Mouse (Mus musculus): ENCODE measurements around the gene Smg1.
A peak's percentile ranks its signal among the peaks of the same experiment; 100 is the strongest.

Gene Smg1

GRCm38 (mm10) chr7:118243453-118244385 is at the start of gene Smg1:
TSS of gene Smg1 (minus strand) at chr7:118243670.
- DNase-seq (ENCODE audit: low read depth, low spot score): peak; percentile 100

- no peak for DNase-seq (ENCODE audit: low read depth, low spot score)
Observed at GRCm38 (mm10) chr7:118283186-118283585, 39.7 kb upstream of the Smg1 start.

DNA sequence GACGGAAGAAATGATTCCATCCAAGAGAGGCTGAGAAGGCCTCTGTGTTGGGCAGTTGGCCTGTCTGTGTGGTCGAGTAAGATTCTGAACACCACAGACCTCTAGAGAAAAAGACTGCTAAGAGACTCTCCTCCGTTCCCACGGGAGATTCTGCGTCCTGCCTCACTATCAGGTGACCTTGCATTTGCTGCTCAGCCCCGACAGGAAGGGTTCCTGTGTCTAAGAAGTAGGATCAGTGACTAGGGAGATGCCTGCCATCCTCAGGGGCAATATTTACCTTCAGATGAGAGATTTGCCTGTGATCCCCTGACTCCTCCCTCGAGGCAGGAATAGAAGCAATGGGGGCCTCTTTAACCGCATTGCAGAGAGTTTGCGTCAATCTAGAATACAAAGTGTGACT is 39.1 kb upstream of the Smg1 start:
- no peak for DNase-seq (ENCODE audit: low read depth, low spot score)

GRCm38 (mm10) chr7:118279521-118279920 is 36.1 kb upstream of the Smg1 start:
- peak; percentile 24 for DNase-seq (ENCODE audit: low read depth, low spot score)

DNA sequence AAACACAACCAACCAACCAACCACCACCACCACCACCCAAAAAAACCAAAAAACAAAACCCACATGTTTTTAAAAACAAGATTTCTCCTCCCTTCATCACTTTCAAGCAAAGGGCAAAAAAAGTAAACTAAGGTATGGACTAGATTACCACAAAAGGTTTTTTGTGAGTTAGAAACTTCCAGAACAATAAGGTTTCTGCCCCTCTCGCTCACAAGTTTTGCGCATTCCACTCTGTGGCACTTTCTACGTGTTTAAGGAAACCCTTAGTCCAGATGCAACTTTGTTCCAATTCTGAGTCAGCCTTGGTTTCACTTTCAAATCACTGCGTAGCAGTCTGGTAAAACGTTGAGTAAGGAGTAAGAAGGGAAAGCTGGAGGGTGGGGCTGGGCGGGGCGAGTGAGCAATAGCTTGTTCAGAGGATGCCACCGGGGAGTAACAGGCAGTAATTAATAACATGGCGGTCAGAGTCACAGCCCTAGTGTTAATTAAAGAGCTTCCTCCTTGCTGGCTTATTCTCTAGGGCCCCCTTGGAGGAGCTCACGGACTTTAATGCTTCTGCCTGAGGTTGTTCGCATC is 34.0 kb upstream of the Smg1 start:
- DNase-seq (ENCODE audit: low read depth, low spot score): peak; percentile 65

- DNase-seq (ENCODE audit: low read depth, low spot score): peak; percentile 67
Observed at GRCm38 (mm10) chr7:118276684-118277334, 33.3 kb upstream of the Smg1 start.

- no peak for DNase-seq (ENCODE audit: low read depth, low spot score)
Observed at GRCm38 (mm10) chr7:118275265-118275664, 31.8 kb upstream of the Smg1 start.

DNA sequence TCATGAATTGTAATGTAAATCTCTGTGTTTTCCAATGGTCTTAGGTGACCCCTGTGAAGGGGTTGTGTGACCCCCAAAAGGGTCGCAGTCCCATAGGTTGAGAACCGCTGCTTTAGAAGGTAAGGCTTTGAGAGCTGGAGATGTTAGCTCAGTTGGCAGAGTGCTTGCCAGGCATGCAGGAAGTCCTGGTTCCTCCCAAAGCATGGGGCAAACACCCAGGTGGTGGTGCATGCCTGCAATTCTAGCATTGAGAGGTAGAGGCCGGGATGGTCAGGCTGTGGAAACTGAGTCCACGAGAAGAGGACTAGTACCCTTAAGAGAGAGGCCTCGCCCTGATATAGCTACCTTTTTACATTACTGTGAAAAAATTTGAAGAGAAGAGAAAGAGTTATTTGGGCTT is 31.4 kb upstream of the Smg1 start:
- DNase-seq (ENCODE audit: low read depth, low spot score): no peak

- DNase-seq (ENCODE audit: low read depth, low spot score): no peak
Observed at GRCm38 (mm10) chr7:118274169-118274568, 30.7 kb upstream of the Smg1 start.

DNA sequence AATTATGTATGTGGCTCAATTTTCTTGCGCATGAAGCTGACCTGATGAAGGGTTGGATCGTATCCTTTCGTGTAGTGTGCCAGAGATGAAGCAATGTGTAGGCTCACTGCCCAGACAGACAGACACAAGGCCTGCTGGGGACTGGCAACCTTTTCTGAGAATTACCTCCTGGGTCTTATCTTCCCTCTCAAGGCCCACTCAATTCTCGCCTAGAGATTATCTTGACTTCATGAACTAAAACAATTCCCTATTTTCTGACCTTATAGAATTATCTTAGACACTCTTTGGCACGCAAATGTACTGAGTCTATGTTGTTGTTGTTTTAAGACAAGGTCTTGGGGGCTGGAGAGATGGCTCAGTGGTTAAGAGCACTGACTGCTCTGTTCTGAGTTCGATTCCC is 22.6 kb upstream of the Smg1 start:
- DNase-seq (ENCODE audit: low read depth, low spot score): no peak

DNA sequence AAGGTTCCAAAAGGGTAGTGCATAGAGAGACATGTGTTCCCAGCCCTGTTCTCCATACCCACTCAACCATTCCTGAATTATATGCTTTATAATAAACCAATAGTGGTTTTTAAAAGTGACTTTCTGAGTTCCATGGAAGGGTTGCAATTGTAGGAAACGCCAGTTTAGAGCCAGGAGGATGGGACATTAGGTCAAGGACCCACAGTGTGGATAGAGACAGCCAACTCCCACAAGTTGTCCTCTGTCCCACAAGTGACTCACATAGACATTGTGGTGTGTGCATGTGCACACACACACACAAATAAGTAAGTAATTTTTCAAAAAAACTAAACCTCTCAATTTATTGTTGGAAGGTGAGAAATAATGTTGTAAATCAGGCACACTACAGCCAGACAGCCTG is 20.1 kb upstream of the Smg1 start:
- DNase-seq (ENCODE audit: low read depth, low spot score): no peak

DNA sequence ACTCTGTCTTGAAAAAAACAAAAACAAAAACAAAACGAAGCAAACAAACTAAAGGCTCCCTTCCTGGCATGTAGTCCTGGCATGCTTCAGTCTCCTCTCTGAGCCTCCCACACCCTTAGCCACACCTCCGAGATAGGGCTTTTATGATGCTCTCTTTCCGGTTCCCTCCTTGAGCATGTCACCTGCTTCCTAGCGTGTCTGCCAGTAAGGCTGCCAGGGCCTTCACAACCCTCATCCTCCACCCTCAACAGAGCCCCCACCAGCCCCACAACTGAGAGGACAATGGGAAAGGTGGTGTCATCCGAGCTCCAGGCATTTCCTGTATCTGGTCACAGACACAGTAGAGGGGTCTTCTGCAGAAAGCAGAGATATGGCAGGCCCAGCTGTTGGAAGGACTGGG is 18.9 kb upstream of the Smg1 start:
- no peak for DNase-seq (ENCODE audit: low read depth, low spot score)

DNA sequence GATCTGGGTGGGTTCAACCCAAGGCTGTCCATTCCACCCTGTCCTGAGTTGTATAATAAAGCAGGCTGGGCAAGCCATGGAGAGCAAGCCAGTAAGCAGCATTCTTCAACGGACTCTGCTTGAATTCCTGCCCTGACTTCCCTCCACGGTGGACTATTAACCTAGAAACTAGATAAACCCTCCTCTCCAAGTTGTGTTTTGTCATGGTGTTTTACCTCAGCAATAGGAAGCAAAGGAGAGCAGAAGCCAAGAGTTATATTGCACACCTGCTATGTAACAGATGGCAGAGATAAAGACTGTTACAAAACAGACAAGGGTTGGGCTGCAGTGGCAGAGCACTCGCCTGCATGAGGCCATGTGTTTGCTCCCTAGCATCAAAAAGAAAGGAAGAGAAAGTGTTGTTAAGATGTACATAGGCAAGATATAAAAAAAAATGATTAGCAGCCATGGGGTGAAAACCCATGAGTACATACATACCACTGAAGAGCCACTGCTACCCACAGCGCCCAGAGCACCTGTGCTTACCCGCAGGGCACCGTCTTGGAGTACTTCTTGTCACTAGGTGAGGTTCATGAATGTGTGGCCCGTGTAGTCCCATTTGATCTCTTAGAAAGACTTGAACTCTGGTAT is 16.3 kb upstream of the Smg1 start:
- DNase-seq (ENCODE audit: low read depth, low spot score): no peak

DNA sequence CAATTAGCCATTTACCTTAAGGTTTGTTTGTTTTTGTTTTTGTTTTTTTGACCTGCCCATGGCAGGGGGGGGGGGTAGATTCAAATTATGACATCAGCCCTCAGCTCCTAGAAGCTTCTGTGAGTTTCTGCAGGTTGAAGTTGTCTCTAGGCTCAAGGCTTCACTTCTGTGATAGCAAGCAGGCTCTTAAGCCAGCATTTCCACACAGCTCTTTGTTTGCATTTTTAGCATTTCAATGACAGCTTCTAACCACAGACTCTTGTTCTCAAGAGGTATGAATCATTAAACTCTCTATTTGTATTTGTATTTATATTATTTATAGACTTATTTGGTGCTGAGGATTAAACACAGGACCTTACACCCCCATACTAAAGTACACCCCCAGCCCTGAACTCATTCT is 15.0 kb upstream of the Smg1 start:
- no peak for DNase-seq (ENCODE audit: low read depth, low spot score)

GRCm38 (mm10) chr7:118256740-118257139 is 13.3 kb upstream of the Smg1 start:
- no peak for DNase-seq (ENCODE audit: low read depth, low spot score)

- no peak for DNase-seq (ENCODE audit: low read depth, low spot score)
Observed at GRCm38 (mm10) chr7:118254460-118254859, 11.0 kb upstream of the Smg1 start.

- DNase-seq (ENCODE audit: low read depth, low spot score): peak; percentile 30
Observed at GRCm38 (mm10) chr7:118254015-118254414, 10.5 kb upstream of the Smg1 start.

GRCm38 (mm10) chr7:118252979-118253378 is 9.5 kb upstream of the Smg1 start:
- DNase-seq (ENCODE audit: low read depth, low spot score): no peak

GRCm38 (mm10) chr7:118252349-118252748 is 8.9 kb upstream of the Smg1 start:
- no peak for DNase-seq (ENCODE audit: low read depth, low spot score)

GRCm38 (mm10) chr7:118251392-118252170 is 8.1 kb upstream of the Smg1 start:
- no peak for DNase-seq (ENCODE audit: low read depth, low spot score)

DNA sequence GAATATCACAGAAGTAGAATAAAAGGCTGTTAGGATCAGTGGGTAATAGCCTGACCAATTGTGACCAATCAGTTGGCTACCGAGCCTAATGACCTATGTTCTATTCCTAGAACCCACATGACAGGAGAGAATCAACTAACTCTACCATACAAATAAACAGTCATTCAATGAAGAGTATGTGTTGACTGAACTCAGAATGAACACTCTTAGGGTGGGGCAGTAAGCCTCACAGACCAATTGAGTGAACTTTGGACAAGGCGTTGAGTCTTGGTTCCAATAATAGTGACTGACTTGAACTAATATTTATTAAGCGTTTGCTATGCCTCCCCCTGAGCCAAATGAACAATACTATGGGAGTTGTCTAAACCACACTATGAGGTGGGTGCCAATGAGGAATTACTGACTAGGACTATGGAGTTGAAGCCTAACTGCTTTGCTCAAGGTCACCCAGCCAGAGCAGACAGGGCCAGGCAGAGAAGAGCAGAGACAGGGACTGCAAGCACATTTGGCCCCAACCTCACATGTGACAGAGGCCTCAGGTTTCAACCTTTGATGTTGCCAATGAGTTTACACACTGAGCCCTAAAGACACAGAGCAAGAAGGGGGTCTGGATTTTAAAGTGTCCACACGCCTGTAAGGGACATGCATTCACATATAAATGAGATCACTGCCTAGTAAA is 7.2 kb upstream of the Smg1 start:
- DNase-seq (ENCODE audit: low read depth, low spot score): no peak

Data from R1 (cell line).